Mouse (Mus musculus) limb, embryonic 13.5 days (tissue): ENCODE results near the gene Mcm6. TPM values are rescaled to one million over a fixed set of nuclear protein-coding genes. Genes with fewer than 3 reads are reported as not detected.

Experiments
- ATAC-seq: fragments of 200-750 bp; cut with Nextera tagmentation; 2 replicates; pipeline ENCODE4 v1.8.0; 2017; ENCODE audit warnings: low read depth, moderate number of reproducible peaks, moderate TSS enrichment; ENCODE audit not compliant: low FRiP score
- H3K27ac ChIP-seq: fragments of 300-500 bp; sonication (generic); 2 replicates; pipeline ENCODE4 v1.5.1; 2015; ENCODE audit warnings: inconsistent platforms, mild to moderate bottlenecking, moderate library complexity
- H3K27me3 ChIP-seq: fragments of 300-500 bp; sonication (generic); 2 replicates; pipeline ENCODE4 v1.6.1; 2015; ENCODE audit warnings: mild to moderate bottlenecking, inconsistent platforms
- H3K36me3 ChIP-seq: fragments of 300-500 bp; sonication (generic); 2 replicates; pipeline ENCODE4 v1.6.1; 2015; ENCODE audit warnings: inconsistent platforms, mild to moderate bottlenecking, moderate library complexity
- H3K4me1 ChIP-seq: fragments of 300-500 bp; sonication (generic); 2 replicates; pipeline ENCODE4 v1.6.1; 2015; ENCODE audit warnings: inconsistent platforms
- H3K4me2 ChIP-seq: fragments of 300-500 bp; sonication (generic); replicated peaks from 2 replicates; pipeline ENCODE4 v1.6.1; 2015; ENCODE audit warnings: inconsistent platforms, mild to moderate bottlenecking, moderate library complexity
- H3K4me3 ChIP-seq: fragments of 300-500 bp; sonication (generic); 2 replicates; pipeline ENCODE4 v1.5.1; 2015; ENCODE audit warnings: moderate library complexity, mild to moderate bottlenecking, inconsistent platforms
- H3K9ac ChIP-seq: fragments of 300-500 bp; sonication (generic); 2 replicates; pipeline ENCODE4 v1.6.1; 2015; ENCODE audit warnings: mild to moderate bottlenecking, inconsistent platforms
- H3K9me3 ChIP-seq: fragments of 300-500 bp; sonication (generic); 2 replicates; pipeline ENCODE4 v1.6.1; 2016; ENCODE audit warnings: inconsistent platforms
- WGBS: fragments of 180-500 bp; shearing (Covaris S2); methylation state at CpG from one replicate; pipeline ENCODE4 v1.1.7; 2015; 5-methylcytosine and 5-hydroxymethylcytosine counted together
- polyA plus RNA-seq: library from polyadenylated mRNA; unstranded; fragments of >200 nt; fragmentation: Nextera tagmentation; extraction: Ambion mirVana; gene quantifications from 2 replicates; pipeline ENCODE4 v1.2.1, GENCODE M21; 2015

Mcm6 gene
- 225 and 231 TPM in 2 replicates for polyA plus RNA-seq

DNA sequence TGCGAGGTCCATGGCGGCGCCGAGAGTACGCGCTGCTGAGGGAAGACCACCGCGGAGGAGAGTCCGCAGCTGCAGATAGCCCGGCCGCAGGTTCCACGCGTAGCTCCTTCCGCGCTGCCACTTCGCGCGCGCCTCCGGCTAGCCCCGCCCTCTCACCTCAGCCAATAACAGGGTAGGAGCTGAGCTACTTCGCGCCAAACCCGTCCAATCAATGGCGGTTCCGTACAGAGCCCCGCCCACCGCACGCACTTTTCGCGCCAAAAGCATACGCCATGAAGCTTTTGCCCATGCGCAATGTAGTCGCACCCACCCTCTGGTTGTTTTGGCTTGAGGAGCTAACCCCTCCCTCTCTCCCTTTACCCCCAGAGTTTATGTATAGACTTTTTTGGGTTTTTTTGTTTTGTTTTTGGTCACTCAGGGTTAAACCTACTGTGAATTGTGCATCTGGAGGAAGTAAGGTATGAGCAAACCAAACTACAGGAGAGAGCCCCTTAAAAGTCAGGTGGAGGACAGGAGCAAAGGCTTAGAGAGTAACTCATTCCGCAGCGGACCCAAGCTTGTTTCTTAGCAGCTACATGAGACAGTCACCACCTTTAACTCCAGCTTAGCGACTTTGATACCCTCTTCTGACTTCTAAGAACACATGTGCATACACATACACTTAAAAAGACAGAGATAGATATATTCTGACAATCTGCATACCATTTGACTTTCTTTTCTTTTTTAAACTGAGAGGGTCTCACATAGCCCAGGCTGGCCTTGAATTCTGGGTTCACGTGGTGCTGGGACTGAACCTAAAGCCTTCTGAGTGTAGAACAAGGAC lies at the start of gene Mcm6:
TSS of gene Mcm6 (minus strand) at position 111 of the 823 bp plus-strand sequence.
- ATAC-seq, result peak; percentile 98
- H3K4me3 ChIP-seq, result peak within 1 kb of the TSS; percentile 84
- WGBS, result 2% methylated on average over 38 of the region's 38 CpGs
- H3K9ac ChIP-seq, result peak within 1 kb of the TSS; percentile 89
- peaks cover 39% of the 10 kb centered on the region for H3K36me3 ChIP-seq
- H3K27ac ChIP-seq, result peak within 1 kb of the TSS; percentile 96
- peaks cover 24% of the 10 kb centered on the region for H3K4me1 ChIP-seq
- peak within 1 kb of the TSS; percentile 67 for H3K4me2 ChIP-seq
- no peaks in the 10 kb centered on the region for H3K27me3 ChIP-seq
- H3K9me3 ChIP-seq, result no peaks in the 10 kb centered on the region

DNA sequence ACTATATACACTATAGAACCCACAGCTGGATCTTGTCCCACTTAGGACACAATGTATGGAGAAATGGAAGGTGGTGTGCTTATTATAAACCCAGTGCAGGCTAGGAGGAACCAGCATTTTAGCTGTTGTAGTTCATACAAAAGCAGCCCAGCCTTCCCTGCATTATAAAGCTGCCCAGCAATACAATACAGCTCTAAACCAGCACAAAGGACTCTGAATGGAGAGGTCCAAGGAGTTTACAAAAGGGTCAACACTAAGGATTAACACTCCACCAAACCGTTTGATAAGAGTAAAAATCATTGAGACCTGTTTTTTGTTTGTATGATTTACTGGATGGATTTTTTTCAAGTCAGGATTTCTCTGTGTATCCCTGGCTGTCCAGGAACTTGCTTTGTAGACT lies 47.4 kb upstream of the Mcm6 start:
- ATAC-seq, result no peak
- WGBS, result 57% methylated on average over 1 of the region's 1 CpGs
- no peak overlapping the region for H3K4me2 ChIP-seq
- H3K36me3 ChIP-seq, result peaks cover 32% of the 10 kb centered on the region
- no peak overlapping the region for H3K4me3 ChIP-seq
- no peaks in the 10 kb centered on the region for H3K9me3 ChIP-seq
- H3K4me1 ChIP-seq, result no peaks in the 10 kb centered on the region
- H3K27me3 ChIP-seq, result no peaks in the 10 kb centered on the region
- no peak overlapping the region for H3K27ac ChIP-seq
- no peak overlapping the region for H3K9ac ChIP-seq

DNA sequence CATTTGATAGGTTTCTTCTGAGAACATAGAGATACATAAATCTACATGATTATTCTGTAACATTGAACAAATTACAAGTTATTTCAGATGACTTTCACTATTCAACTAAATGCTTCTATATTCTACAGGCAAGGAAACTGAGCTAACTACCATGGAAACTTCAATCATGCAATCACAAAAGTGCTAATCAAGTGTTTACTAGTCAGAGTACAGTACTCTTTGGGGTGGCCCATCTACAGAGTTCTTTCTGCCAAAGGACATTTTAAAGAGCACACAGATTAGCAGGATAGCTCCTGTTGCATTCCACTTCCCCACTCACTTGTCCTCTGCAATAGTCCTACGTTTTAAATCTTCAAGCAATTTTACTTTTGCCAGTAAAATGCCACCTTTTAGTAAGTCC lies 46.2 kb upstream of the Mcm6 start:
- Histone ChIP-seq H3K27ac (no peak overlapping the region), H3K27me3 (no peaks in the 10 kb centered on the region), H3K4me2 (no peak overlapping the region), H3K4me1 (no peaks in the 10 kb centered on the region), H3K9ac (no peak overlapping the region), H3K36me3 (peaks cover 31% of the 10 kb centered on the region), H3K9me3 (no peaks in the 10 kb centered on the region), H3K4me3 (no peak overlapping the region)
- ATAC-seq, result no peak
- 69% methylated on average over 1 of the region's 1 CpGs for WGBS

DNA sequence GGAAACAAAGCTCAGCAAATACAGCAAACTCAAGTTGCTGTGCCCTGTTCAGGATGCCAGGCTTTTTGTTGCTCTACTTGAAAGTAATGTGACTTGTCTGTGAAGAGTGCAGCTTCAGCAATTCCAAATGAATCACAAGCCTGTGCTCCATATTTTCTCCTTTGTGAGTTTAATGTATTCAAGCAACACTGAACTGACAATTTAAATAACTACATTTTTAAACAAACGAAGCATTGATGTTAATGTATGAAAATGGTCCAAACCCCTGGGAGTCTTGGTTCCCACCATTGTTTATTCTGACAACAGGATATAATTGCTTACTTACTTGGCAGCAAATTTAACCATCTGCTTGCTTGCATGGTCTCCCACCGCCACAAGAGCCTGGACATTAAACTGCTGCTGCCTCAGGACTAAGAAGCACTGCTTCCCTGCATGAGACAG lies 45.6 kb upstream of the Mcm6 start:
- Histone ChIP-seq H3K9ac (no peak overlapping the region), H3K4me3 (no peak overlapping the region), H3K27me3 (no peaks in the 10 kb centered on the region), H3K9me3 (no peaks in the 10 kb centered on the region), H3K36me3 (peaks cover 26% of the 10 kb centered on the region), H3K27ac (no peak overlapping the region), H3K4me1 (no peaks in the 10 kb centered on the region), H3K4me2 (no peak overlapping the region)
- ATAC-seq, result no peak
- WGBS, result 85% methylated on average over 2 of the region's 2 CpGs

DNA sequence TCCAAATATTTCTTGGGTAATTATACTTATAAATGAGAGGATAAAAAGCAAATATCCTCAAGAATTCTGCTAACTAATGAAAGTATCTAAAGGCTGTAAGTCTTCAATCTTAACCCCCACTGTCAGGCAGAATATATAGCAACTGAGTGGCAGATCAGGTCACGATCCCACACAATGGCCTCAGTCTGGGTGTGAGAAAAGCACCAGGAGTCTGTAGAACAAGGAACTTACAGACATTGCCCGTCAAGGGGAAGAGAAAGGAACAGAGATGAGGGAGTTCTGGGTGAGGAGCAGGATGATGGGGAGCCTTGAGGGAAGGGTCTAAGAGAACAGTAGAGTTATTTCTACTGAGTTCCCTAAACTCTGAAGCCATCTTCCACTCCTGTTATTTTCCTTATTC lies 41.5 kb upstream of the Mcm6 start:
- no peaks in the 10 kb centered on the region for H3K4me1 ChIP-seq
- ATAC-seq, result no peak
- no peaks in the 10 kb centered on the region for H3K27me3 ChIP-seq
- H3K9me3 ChIP-seq, result no peaks in the 10 kb centered on the region
- no peak overlapping the region for H3K4me2 ChIP-seq
- WGBS, result 75% methylated on average over 2 of the region's 2 CpGs
- H3K4me3 ChIP-seq, result no peak overlapping the region
- peaks cover 43% of the 10 kb centered on the region for H3K36me3 ChIP-seq
- H3K27ac ChIP-seq, result no peak overlapping the region
- no peak overlapping the region for H3K9ac ChIP-seq

DNA sequence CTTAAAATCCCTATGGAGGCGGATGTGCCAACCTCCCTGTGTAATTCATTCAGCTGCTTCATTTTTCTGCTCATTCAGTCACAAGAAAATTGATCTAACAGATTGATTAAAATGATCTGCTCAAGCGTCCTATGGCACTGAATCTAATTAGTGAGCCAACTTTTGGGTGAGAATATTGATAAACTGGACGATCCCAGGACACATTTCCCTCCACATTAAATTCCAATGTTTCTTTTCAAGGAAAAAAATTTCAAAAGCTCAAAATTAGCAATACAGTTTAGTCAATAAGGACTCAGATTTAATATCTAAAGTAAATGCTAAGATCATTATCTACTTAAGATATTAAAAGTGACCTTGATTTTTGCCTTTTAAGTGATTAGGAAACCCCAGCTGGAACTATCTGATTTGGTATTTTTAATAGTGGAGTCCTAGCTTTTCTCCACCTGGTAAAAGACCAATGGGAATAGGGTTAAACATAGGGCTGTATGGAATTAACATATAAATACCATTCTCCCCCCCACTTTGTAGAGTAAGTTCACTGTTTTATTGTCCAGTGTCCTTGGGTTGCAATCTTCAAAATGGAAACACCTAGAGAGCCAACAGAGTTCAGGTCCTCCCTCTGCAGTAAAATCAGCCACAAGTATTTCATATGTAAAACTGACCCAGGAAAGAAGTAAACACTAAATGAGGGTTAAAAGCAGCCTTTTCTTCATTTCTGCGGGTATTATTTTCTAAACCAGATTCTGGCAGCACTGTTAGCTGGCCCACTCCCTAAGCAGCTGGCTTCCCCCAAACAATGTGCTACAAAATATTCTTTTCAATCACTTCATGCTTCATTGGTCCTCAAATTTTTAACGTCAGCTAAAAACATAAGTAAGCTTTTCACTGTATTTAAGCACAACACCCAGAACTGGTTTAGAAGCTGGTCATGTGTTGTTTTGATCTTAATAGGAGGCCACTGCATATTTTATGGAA lies 40.8 kb upstream of the Mcm6 start:
- ATAC-seq, result no peak

DNA sequence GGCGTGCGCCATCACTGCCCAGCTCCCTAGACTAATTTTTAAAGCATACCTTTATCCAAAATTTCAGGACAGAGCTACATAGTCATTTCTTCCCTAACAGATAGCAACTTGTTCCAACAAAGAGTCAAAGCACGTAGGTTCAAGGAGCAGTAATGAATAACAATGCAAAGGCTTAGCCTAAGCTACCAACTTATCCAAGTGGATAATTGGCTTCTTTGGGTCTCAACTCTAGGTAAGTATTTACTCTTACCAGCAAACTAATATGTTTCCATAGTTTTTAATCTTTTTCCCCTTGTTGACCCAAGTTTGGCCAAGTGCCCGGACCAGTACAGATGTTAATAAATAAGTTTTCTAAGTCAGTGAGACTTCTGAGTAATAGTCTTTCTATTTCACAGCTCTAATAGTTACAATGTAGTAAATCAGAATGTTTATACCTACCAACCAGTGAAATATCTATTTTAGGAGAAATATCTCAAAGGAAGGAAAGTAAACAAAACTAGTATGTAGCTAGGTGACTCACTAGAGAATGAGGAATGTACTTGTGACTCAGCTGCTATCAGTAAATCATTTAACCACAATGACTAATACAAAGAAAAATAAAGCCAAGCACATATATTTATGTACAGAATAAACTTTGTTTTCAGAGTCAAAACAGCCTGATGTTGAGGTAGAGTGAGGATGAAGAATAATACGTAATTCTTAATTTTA lies 39.4 kb upstream of the Mcm6 start:
- Histone ChIP-seq H3K36me3 (peaks cover 44% of the 10 kb centered on the region), H3K27me3 (no peaks in the 10 kb centered on the region), H3K4me2 (no peak overlapping the region), H3K27ac (no peak overlapping the region), H3K9ac (no peak overlapping the region), H3K4me1 (no peaks in the 10 kb centered on the region), H3K9me3 (no peaks in the 10 kb centered on the region), H3K4me3 (no peak overlapping the region)
- WGBS, result 89% methylated on average over 5 of the region's 5 CpGs
- no peak for ATAC-seq

More for the DNA sequence above, 40.8 kb upstream of the Mcm6 start:
- Histone ChIP-seq H3K9me3 (no peaks in the 10 kb centered on the region), H3K9ac (no peak overlapping the region), H3K4me3 (no peak overlapping the region), H3K27ac (no peak overlapping the region), H3K4me1 (no peaks in the 10 kb centered on the region), H3K4me2 (no peak overlapping the region), H3K36me3 (peaks cover 45% of the 10 kb centered on the region), H3K27me3 (no peaks in the 10 kb centered on the region)
- 80% methylated on average over 5 of the region's 5 CpGs for WGBS

DNA sequence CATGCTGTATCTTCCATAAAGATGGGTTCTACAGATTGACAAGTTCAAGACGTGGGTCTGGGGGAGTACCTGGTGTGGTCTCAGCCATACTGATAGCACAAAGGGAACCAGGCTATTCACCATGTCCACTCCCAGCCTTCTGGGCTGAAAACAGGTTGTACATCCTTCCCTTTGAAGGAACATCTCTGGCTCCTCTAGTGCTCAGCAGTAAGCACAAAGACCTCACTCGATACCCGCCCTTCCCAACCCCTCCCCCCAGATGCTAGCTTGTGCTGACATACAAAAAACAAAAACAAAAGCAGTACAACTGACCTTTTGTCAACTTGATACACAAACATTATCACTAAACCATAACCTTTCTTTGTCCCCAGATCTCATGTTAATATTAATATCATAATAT lies 35.2 kb upstream of the Mcm6 start:
- Histone ChIP-seq H3K9me3 (no peaks in the 10 kb centered on the region), H3K9ac (no peak overlapping the region), H3K27me3 (no peaks in the 10 kb centered on the region), H3K4me3 (no peak overlapping the region), H3K36me3 (peaks cover 32% of the 10 kb centered on the region), H3K4me2 (no peak overlapping the region), H3K4me1 (no peaks in the 10 kb centered on the region), H3K27ac (no peak overlapping the region)
- WGBS, result 87% methylated on average over 3 of the region's 3 CpGs
- no peak for ATAC-seq

DNA sequence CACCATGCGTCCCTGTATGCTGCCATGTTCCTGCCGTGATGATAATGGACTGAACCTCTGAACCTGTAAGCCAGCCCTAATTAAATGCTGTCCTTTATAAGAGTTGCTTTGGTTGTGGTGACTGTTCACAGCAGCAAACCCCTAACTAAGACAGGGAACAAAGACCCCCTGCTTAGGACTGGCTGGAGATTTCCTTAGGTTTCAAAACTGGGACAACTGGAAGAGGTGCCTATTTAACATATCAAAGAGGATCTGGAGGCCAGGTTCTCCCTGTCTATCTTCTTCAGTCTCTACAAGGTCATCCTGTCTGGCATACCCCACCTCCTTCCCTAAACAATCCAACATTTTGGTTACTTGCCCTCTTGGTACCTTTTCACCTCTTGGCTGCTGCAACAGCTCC lies 32.9 kb upstream of the Mcm6 start:
- Histone ChIP-seq H3K9me3 (no peaks in the 10 kb centered on the region), H3K9ac (no peak overlapping the region), H3K4me3 (no peak overlapping the region), H3K4me2 (no peak overlapping the region), H3K27me3 (no peaks in the 10 kb centered on the region), H3K27ac (no peak overlapping the region), H3K4me1 (no peaks in the 10 kb centered on the region), H3K36me3 (peaks cover 28% of the 10 kb centered on the region)
- ATAC-seq, result no peak
- 92% methylated on average over 2 of the region's 2 CpGs for WGBS

DNA sequence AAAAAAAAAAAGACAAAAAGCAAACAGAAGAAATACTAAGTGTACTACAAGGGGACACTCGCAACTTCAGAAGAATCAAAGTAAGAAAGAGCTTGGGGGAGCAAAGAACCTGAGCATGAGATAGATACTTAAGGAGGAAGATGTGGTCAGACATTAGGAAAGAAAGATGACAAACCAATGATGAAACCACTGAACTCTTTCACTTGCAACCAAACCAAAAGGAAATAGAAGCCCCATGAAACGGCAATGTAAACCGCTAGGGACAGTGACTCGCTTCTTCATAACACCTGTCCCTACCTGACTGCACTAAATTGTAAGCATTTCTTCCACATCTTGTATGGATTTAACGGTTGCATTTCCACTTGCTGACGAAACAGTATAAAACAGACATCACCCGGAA lies 27.0 kb upstream of the Mcm6 start:
- H3K27ac ChIP-seq, result no peak overlapping the region
- 93% methylated on average over 7 of the region's 7 CpGs for WGBS
- no peak for ATAC-seq
- H3K27me3 ChIP-seq, result no peaks in the 10 kb centered on the region
- H3K4me1 ChIP-seq, result no peaks in the 10 kb centered on the region
- H3K4me3 ChIP-seq, result no peak overlapping the region
- no peaks in the 10 kb centered on the region for H3K9me3 ChIP-seq
- peaks cover 47% of the 10 kb centered on the region for H3K36me3 ChIP-seq
- no peak overlapping the region for H3K4me2 ChIP-seq
- no peak overlapping the region for H3K9ac ChIP-seq

DNA sequence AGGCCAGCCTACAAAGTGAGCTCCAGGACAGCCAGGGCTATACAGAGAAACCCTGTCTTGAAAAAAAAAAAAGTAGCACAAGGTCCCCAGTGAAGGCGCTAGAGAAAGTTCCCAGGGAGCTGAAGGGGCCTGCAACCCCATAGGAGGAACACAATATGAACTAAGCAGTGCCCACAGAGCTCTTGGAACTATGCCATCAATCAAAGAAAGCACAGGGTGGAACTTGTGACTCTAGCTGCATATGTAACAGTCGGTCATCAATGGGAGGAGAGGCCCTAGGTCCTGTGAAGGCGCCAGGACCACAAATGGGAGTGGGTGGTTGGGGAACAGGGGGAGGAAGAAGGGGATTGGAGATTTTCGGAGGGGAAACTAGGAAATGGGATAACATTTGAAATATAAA lies 17.4 kb upstream of the Mcm6 start:
- Histone ChIP-seq H3K27me3 (no peaks in the 10 kb centered on the region), H3K9me3 (peaks cover 3% of the 10 kb centered on the region; the same call in 1 of the 2 replicates), H3K36me3 (peaks cover 32% of the 10 kb centered on the region), H3K4me3 (no peak overlapping the region), H3K4me1 (no peaks in the 10 kb centered on the region), H3K9ac (no peak overlapping the region), H3K4me2 (no peak overlapping the region), H3K27ac (no peak overlapping the region)
- ATAC-seq, result no peak
- WGBS, result 97% methylated on average over 4 of the region's 4 CpGs
